Mouse (Mus musculus): ENCODE data around the gene Car11.

The Car11 gene

DNA sequence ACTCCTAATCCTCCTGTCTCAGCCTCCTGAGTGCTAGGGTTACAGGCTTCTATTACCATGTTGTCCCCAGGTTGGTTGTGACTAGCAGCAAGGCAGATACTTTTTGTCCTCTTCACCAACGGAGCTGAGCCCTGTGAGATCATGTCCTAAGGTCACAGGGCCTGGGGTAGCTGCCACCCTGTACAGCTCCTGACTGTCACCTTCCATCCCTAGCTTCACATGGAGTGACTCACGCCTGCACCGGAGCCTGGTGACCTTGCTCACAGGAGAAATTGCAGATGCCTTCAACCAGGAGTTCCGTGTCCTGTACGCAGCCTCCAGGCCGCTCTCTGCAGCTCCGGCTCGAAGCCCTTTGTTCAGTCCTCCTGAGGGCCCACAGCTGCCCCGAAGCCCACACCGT lies 26.8 kb downstream of the Car11 start:
- no peak for DNase-seq

- DNase-seq, result no peak
Measured at GRCm38 (mm10) chr7:45727625-45728024, 28.0 kb downstream of the Car11 start.

- DNase-seq, result no peak
Measured at GRCm38 (mm10) chr7:45730727-45731431, 31.2 kb downstream of the Car11 start.

DNA sequence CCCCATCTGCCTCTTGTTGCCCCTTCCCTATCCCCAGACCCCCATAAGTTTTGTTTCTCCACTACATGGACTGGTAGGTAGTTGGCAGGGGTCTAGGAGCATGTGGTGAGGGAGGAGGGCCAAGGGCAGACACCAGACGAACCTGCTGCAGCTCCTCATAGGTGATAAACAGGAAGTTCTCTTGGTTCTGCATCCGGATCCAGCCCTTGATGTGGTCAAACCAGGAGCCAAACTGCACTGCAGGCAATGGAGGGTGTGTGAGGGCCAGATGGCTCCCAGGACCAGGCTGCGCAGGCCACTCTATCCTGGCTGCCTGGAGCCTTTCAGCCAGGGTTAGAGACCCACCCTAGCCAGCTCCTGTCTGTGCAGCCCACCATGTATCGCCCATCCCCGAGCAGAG lies 33.8 kb downstream of the Car11 start:
- DNase-seq, result no peak

- DNase-seq, result peak; percentile 89
Measured at GRCm38 (mm10) chr7:45739162-45739763, 39.6 kb downstream of the Car11 start.

GRCm38 (mm10) chr7:45739820-45740219 lies 40.2 kb downstream of the Car11 start:
- DNase-seq, result no peak

GRCm38 (mm10) chr7:45741308-45741707 lies 41.7 kb downstream of the Car11 start:
- no peak for DNase-seq

DNA sequence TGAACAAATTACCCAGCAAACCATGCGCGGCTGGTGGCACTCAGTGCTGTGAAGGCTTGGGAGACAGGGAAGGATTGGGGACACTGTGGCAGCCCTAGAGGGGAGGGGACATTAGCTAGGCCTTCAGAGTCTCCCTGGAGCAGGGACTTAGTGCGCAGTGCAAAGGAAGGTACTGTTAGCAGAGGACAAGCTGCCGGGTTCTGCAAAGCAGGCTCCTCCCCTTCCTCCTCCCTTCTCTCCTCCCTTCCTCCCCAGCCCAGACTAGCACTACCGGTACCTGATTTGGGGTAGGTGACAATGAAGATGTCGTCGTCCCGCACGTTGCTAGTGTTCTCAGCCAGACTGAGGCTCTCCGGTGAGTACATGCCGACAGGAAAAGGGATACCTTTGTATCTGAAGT lies 42.1 kb downstream of the Car11 start:
- peak; percentile 60 for DNase-seq

DNA sequence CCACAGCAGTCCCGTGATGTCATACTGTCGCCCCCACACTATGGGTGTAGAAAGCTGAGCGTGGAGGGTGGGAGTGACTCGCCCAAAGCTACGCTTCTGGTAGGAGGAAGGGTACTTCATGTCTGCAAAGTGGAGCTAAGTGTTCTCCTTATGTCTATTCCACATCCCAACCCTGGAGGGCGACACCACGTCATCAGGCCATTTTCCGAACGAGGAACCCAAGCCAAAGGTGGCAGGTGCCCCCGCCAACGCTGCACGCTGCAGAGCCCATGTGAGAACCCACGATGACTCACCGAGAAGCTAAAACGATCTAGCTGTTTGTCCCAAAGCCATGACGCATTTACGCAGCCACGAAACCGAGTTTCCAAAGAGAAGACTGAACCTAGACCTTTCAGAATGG lies 42.7 kb downstream of the Car11 start:
- peak; percentile 90 for DNase-seq

- DNase-seq, result peak; percentile 84
Measured at GRCm38 (mm10) chr7:45744387-45744786, 44.7 kb downstream of the Car11 start.

- DNase-seq, result no peak
Measured at GRCm38 (mm10) chr7:45746518-45746917, 46.9 kb downstream of the Car11 start.

- no peak for DNase-seq
Measured at GRCm38 (mm10) chr7:45747450-45747849, 47.8 kb downstream of the Car11 start.

DNA sequence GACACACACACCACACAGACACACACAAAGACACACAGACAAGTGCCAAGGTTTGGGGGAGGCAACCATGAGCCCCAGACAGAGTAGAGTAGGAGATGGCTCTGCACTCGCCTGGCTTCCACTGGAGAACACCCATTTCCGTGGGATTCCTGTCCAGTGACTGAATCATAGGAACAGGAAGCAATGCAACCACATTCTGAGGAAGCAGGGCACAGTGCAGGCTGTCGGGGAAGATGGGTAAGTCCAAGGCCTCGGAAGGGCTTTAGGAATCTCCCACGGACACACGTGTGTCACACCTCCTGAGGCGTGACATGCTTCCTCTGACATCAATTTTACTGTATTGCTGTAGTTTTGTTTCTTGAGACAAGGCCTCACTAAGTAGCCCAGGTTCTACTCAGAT lies 48.5 kb downstream of the Car11 start:
- no peak for DNase-seq

DNA sequence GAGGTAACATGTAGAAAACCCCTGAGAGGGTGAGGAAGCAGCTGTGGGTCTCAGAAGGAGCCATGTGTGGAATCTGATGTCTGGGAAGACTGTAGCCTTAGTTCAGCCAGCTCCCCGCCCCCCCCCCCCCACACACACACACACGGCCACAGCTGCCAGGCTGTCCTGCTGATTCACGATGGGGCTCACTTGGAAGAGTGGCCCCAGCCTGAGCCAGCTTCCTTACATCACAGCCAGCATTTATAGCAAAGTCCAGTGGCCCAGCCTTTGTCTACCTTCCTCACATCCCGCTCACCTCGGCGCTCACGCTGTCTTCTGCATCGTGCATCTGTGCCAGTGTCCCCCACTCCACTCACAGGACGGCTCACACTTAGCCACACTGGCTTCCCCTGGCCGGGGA lies 49.8 kb downstream of the Car11 start:
- no peak for DNase-seq

- DNase-seq, result no peak
Measured at GRCm38 (mm10) chr7:45750162-45750561, 50.5 kb downstream of the Car11 start.

Data from layer of hippocampus, adult 9-11 months (tissue).